ENCODE assay signal across 9 mouse cellular contexts in the genomic region with DNA sequence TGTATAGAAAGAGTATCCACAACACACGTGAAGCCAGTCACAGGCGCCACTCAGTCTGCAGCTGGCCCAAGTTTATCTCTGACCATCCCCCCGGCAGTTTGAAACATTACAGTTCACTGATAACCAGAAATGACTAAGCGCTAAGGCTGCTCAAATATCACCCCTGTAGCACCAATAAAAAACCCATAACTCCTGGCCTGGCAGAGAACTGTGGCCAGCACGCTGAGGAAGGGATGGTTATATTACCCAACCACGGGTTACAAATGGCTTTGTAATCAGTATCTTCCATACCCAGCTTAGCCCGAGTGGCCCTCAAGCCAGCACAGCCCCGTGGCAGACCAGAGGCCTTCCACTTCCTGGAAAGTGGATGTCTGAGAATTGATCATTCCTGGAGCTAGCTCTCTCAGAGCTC.
DNase-seq lines count a peak whose midpoint lies in the region; ATAC-seq and TF ChIP-seq lines count a peak whose summit lies in the region.
"Had no signal": no experiment of that assay in that cellular context is flagged by ENCODE, and none has a peak within 500 bp of the region (broad histone marks: within the 10 kb centered on the region; RNA-seq: fewer than 3 reads in every experiment).

No protein-coding gene starts in this region.

- peak overlapping the region; percentile 65 for H3K9ac ChIP-seq in liver, embryonic 12.5 days
- H3K9ac ChIP-seq in stomach, postnatal 0 days (ENCODE audit: low read length): no peak overlapping the region

- H3K4me1 ChIP-seq in liver, embryonic 12.5 days: peaks cover 71% of the 10 kb centered on the region
- no peaks in the 10 kb centered on the region for H3K4me1 ChIP-seq in stomach, postnatal 0 days (replicated peaks; ENCODE audit: control insufficient read depth, insufficient read depth)

- H3K4me2 ChIP-seq in liver, embryonic 12.5 days: peak overlapping the region; percentile 56
- H3K4me2 ChIP-seq in stomach, postnatal 0 days (replicated peaks; ENCODE audit: low read depth): no peak overlapping the region

- H3K4me3 ChIP-seq in liver, embryonic 12.5 days: peak overlapping the region; percentile 18; the same call in 1 of the 2 replicates
- H3K4me3 ChIP-seq in stomach, postnatal 0 days (ENCODE audit: low read depth, low read length): no peak overlapping the region
- H3K4me3 ChIP-seq: left cerebral cortex, adult 2 months had no signal

- peak; percentile 95 for ATAC-seq in liver, embryonic 12.5 days
- ATAC-seq in stomach, postnatal 0 days (ENCODE audit: low FRiP score, low TSS enrichment): peak; percentile 90
- ATAC-seq: activated CD4-positive, CD25-positive, alpha-beta regulatory T cell, adult 4 months had no signal

- H3K36me3 ChIP-seq in liver, embryonic 12.5 days: no peaks in the 10 kb centered on the region
- no peaks in the 10 kb centered on the region for H3K36me3 ChIP-seq in stomach, postnatal 0 days (ENCODE audit: control insufficient read depth, insufficient read depth, low read length)

- H3K27me3 ChIP-seq in liver, embryonic 12.5 days (replicated peaks): no peaks in the 10 kb centered on the region
- no peaks in the 10 kb centered on the region for H3K27me3 ChIP-seq in stomach, postnatal 0 days (ENCODE audit: control insufficient read depth, insufficient read depth, low read length)

- TF ChIP-seq CTCF in stomach, postnatal 0 days (IDR thresholded peaks at IDR 0.05; ENCODE audit: low read depth): no peak

- H3K9me3 ChIP-seq in liver, embryonic 12.5 days (replicated peaks): no peaks in the 10 kb centered on the region
- no peaks in the 10 kb centered on the region for H3K9me3 ChIP-seq in stomach, postnatal 0 days (ENCODE audit: control insufficient read depth, low read length)

- no peak for TF ChIP-seq EP300 in stomach, postnatal 0 days (optimal IDR thresholded peaks at IDR 0.05)

- peak; percentile 27 to 70 for DNase-seq in urinary bladder, adult 18-20 months (ENCODE audit: low spot score in 2 of 2)
- DNase-seq in urinary bladder, adult 2 months (ENCODE audit: low spot score): no peak
- DNase-seq in c-Kit-negative CD71-positive TER-119-positive erythroid progenitor cells, embryonic 14.5 days (ENCODE audit: low read depth, low spot score): peak; percentile 84
- peak; percentile 77 for DNase-seq in stomach, postnatal 0 days (ENCODE audit: low spot score)
- DNase-seq in cerebellum, postnatal 36 days: no peak
- no peak for DNase-seq in thymus, postnatal 36 days

- H3K27ac ChIP-seq in liver, embryonic 12.5 days: peak overlapping the region; percentile 100
- H3K27ac ChIP-seq in stomach, postnatal 0 days (replicated peaks): peak overlapping the region; percentile 61; the same call in 1 of the 2 replicates
- H3K27ac ChIP-seq: left cerebral cortex, adult 2 months had no signal

- 7% methylated on average over 8 of the region's 8 CpGs for WGBS in liver, embryonic 12.5 days (ENCODE audit: insufficient replicate concordance)
- WGBS in stomach, postnatal 0 days: 40% methylated on average over 8 of the region's 8 CpGs

Comparison
In these comparisons a context has a peak if more than half of its experiments do, and no peak if none do; other contexts are left out.
1. DNase-seq: peak in urinary bladder, adult 18-20 months (2 of 2), c-Kit-negative CD71-positive TER-119-positive erythroid progenitor cells, embryonic 14.5 days (single experiment) and stomach, postnatal 0 days (single experiment); none in urinary bladder, adult 2 months (single experiment), cerebellum, postnatal 36 days (0 of 2) and thymus, postnatal 36 days (0 of 2).